Mouse (Mus musculus) kidney, adult 11 months (tissue): ENCODE measurements at regions not wholly inside any gene's neighbourhood (a gene's known extent, or its start where the extent isn't known, plus 50 kb on each side); places are given as distances from the start of the nearest gene placed in this dataset.

Source experiments
- DNase-seq: peaks from one replicate; pipeline ENCODE4 v3.0.0; 2022

GRCm38 (mm10) chr16:5374818-5375605 lies 119.2 kb upstream of the Eef2kmt start:
- DNase-seq: peak; percentile 12

GRCm38 (mm10) chr16:5371175-5371893 lies 115.6 kb upstream of the Eef2kmt start:
- no peak for DNase-seq

GRCm38 (mm10) chr16:5370496-5370895 lies 114.7 kb upstream of the Eef2kmt start:
- no peak for DNase-seq

- no peak for DNase-seq
Measured at GRCm38 (mm10) chr16:5368897-5369558, 113.2 kb upstream of the Eef2kmt start.

GRCm38 (mm10) chr16:5368357-5368756 lies 112.6 kb upstream of the Eef2kmt start:
- DNase-seq: no peak

GRCm38 (mm10) chr16:5367581-5368119 lies 111.9 kb upstream of the Eef2kmt start:
- DNase-seq: peak; percentile 6

- DNase-seq: no peak
Measured at GRCm38 (mm10) chr16:5366021-5366420, 110.2 kb upstream of the Eef2kmt start.

- DNase-seq: no peak
Measured at GRCm38 (mm10) chr16:5363007-5363570, 107.3 kb upstream of the Eef2kmt start.

- no peak for DNase-seq
Measured at GRCm38 (mm10) chr16:5359193-5359592, 103.4 kb upstream of the Eef2kmt start.

- DNase-seq: no peak
Measured at GRCm38 (mm10) chr16:5353881-5354280, 98.1 kb upstream of the Eef2kmt start.

GRCm38 (mm10) chr16:5351890-5352571 lies 96.2 kb upstream of the Eef2kmt start:
- DNase-seq: peak; percentile 39

GRCm38 (mm10) chr16:5347151-5347550 lies 91.4 kb upstream of the Eef2kmt start:
- no peak for DNase-seq

GRCm38 (mm10) chr16:5342326-5342725 lies 86.5 kb upstream of the Eef2kmt start:
- no peak for DNase-seq

- DNase-seq: no peak
Measured at GRCm38 (mm10) chr16:5316271-5316670, 60.5 kb upstream of the Eef2kmt start.

GRCm38 (mm10) chr16:5313261-5313660 lies 57.5 kb upstream of the Eef2kmt start:
- no peak for DNase-seq

GRCm38 (mm10) chr16:5311456-5311855 lies 55.7 kb upstream of the Eef2kmt start:
- no peak for DNase-seq

GRCm38 (mm10) chr16:5310736-5311135 lies 55.0 kb upstream of the Eef2kmt start:
- DNase-seq: no peak

GRCm38 (mm10) chr16:5307761-5308160 lies 52.0 kb upstream of the Eef2kmt start:
- DNase-seq: no peak

- no peak for DNase-seq
Measured at GRCm38 (mm10) chr16:5307249-5307605, 51.4 kb upstream of the Eef2kmt start.

- peak; percentile 68 for DNase-seq
Measured at GRCm38 (mm10) chr16:5306588-5307248, 50.9 kb upstream of the Eef2kmt start.
